Mouse (Mus musculus) WW6 (cell line): ENCODE results near the gene Prkag1.

Experiments used
- DNase-seq: peaks from one replicate; pipeline ENCODE4 v3.0.0-alpha.2; 2013; ENCODE audit warnings: low read depth, low spot score

The Prkag1 gene

DNA sequence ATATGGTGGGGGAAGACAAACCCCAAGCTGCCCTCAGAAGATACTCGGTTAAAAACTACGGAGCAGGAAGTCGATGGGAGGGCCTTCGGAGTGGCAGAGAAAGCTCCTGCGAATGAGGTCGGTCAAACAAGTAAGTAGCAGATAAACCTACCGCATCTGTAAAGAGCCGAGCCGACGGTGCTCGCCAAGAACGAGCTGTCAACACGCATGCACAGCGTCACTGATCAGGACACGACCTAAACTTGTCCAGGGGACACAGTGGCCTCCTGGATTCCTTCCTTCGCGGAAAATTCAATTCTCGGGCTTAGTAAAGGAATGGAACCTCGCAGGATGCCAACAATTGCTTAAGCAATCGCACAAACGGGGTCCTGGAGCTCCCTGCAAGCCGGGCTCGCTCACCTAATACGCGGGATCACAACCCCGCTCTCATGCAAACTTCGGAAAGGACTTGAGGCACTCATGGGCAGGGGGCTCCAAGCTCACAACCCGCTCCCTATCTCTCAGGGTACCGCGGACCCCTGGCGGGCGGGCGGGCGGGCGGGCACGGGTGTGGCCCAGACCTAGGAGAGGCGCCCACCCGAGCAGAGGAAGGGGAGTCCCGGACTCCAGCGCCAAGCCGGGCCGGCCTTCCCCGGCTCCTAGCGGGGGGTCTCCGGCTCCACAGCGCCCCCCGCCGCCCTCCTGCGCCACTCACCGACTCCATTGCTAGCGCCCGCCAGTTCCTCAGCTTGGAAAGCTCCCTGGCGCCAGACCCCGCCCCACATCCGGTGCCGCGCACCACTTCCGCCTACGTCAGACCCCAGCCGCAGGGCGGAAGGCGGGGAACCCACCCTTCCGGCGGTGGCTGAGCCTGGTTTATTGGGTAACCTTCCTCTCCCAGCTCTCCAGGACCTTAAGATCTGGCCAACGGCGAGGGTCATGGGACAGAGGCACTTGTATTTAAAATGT, at the start of gene Prkag1:
Gene Prkag1 (minus strand): TSS at position 786 of the 948 bp plus-strand sequence.
- peak; percentile 92 for DNase-seq

DNA sequence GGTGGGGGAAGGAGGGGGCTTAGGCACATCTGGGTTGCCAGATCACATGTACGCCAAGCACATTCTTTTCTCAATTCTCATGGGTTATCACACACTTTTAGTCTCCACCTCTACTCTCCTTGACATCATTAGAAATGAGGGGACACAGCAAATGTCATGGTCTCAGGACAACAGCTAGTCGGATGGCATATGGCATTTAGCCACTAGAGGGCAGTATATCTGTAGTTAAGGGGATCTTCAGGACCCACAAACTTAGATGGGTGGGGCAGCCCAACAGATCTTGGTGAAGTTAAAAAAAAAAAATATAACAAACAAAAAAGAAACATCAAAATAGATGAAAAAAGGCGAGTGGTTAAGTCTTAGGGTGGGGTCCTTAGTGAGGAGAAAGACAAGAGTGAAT, 46.0 kb upstream of the Prkag1 start:
- no peak for DNase-seq

DNA sequence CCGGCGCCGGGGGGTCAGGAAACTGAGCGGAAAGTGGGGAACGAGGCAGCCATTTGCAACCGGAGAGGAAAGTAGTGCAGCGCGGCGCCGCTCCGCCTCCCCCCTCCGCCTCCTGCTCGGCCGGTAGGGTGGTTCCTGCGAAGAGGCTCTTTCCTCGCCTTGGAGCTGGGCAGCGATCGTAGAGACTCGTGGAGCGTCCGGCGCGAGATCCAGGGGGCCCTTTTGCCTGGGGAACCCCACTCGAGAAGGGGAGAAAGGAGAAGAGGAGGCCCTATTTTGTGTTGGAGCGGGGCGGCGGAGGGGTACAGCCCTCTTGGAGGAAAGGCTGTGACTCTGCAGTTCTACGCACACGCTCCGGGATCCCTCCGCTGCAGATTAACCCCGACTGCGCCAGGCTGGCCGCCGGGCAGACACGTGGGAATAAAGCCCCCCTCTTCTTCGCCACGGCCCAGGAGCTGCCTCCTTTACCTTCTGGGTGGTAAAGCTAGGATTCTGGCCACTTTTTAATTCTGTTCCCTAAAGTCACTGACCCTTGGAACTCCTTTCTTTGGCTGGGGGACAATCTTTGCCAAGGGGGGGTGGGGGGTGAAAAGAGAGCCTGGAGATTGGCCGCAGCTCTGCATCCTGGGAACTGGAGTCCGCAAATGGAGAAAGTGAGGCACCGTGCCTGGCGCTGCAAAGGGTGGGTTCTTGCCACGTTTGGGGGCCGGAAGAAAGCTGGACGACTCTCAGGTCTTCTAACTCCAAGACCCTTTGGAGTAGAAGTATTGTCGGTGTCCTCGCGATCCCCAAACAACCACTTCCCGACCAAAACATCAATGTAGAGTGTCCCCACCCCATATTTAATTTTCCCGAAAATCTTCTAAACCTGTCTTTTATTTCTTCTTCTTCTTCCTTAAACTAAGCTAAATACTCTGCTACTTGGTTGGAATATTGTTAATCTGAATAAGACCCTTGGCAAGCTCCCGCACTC, 40.9 kb upstream of the Prkag1 start:
- peak; percentile 84 for DNase-seq

DNA sequence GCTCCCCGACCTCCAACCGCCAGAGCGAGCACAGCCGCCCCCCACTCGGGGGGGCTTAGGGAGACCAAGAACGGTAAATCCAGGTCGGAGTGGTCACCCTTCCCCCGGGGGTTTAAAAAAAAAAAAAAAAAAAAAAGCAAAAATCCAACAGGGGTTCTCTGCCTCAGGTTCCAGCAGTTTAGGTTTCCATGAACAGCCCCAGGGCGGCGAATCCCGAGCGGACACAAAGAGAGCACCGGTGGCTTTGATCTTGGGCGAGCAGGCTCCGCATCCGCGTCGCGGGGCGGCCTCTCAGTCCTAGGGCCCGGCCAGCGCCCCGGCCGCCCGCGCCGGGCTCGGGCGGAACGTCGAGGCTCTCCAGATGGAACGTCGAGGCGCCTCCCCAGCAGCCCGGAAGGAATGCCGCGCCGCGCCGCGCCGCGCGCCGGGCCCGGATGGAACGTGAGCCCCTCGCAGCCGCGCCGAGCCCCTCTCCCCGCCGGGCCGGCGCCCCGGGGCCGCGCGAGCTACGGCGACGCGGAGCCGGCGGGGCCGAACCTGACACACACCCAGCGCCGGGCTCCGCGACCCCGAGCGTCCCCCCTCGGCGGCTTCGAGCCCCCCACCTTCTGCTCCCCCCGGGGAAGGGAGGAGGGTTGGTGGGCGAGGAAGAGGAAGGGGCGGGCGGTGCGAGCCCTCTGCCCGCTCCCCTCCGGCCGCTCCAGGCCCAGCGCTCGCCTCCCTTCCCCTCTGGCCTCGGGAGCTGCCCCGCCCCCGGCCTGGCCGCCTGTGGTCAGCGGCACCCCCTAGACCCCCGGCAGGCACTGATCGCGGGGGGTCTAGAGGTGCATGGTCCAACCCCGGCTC, 40.0 kb upstream of the Prkag1 start, which contains the start of gene Kmt2d:
Gene Kmt2d (minus strand): TSS at position 135 of the 846 bp plus-strand sequence.
- DNase-seq: no peak

DNA sequence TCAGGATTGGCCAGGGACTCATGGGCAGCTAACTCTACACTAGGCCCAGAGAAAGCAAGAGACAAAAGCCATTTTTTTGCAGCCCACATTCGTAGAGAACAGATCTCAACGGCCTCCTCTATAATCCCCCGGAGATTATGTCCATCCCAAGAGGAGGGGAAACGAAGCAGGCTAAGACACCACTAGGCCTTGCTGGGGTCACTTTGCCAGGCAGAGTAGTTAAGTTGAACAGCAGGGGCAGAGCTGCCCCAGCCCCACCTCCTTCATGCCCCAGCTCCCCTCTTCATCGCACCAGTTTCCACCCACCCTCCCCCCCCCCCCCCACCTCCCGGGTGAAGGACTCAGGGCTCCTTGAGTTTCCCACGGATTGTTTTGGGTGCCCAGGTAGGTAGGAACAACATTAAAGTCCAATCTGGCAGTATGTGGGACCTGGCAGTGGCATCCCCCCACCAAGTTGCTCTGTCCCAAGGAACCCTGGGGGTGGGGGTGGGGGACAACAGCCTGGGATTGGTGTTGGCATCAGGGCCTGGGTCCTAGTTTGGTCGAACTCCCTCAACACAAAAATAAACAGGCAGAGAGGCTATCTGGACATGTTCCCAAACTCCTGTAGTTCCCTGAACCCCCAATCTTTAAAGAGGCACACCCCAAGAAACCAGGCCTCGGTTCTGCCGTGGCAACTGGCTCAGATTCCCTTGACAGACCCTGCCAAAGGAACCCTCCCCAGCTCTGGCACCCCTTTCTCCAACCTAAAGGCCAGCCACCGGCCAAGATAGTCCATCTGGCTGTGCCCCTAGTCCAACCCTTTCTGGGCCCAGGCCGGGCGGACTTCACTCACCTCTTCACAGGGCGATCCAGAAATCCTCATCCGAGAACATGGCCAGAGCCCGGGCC, 39.1 kb upstream of the Prkag1 start:
- DNase-seq: no peak

DNA sequence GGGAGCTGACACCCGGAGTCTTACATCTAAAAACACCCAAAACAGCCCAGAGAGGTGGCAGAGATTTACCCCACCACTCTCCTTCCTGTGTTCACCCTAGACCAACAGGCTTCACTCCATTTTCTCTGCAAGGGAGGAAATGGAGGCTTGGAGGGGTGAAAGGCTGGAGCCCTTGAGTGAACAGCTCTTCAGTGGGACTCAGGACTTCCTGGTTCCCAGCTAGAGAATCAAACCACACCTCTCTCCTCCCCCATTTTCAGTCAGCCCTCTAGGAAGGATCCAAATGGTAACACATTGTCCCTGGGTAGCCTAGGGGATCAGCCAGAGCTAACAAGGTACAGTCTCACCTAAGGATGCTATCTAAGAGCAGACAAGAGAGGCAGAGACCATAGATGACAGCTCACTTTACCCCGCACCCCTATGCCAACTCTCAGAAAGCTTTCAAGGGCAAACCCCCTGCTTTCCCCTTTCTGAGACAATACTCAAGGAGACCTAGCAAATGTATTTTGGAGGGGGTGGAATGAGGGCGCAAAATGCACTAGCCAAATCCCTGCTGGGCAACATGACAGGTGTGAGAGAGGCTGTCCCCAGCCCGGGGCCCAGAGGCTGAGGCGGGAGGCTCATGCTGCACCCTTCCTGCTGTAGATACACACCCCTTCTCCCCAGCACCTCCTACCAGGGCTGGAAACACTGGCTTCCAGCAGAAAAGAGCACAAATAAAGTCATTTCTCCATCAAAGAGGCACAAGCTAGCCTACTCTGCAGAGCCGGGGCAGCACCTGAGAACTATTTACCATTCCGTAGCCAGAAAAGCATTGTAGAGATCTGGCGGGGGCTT, 38.2 kb upstream of the Prkag1 start:
- DNase-seq: no peak

DNA sequence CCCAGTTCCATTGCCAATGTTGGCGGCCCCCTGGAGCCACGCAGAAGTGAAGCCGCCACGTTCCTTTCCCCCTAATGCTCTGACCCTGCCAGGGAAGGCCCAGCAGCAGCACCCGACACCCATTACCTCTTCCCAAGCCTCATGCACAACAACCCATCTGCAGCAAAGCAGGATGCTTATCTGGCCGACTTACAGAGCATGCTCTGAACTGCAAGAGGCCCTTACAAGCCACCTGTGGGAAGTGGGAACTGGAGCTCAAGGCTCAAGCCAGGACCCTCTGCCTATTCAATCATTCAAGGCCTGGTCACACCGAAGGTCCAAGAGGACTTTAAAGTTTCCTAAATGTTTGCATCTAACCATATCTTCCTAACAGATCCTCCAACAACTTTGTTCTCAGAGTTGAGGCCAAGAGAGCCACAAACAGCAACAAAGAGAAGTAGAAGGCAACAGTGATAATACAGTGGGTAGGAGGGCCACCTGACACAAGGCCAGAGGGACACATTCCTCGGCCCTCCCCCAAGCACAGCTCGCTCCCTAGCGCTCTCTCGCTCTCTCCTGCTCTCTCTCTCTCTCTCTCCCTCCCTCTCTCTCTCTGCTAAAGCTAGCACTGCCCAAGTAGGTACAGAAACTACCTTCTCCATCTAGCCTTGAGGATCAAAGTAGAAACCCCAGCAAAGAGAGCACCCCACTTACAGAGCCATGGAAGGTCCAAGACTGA, 37.2 kb upstream of the Prkag1 start:
- no peak for DNase-seq

DNA sequence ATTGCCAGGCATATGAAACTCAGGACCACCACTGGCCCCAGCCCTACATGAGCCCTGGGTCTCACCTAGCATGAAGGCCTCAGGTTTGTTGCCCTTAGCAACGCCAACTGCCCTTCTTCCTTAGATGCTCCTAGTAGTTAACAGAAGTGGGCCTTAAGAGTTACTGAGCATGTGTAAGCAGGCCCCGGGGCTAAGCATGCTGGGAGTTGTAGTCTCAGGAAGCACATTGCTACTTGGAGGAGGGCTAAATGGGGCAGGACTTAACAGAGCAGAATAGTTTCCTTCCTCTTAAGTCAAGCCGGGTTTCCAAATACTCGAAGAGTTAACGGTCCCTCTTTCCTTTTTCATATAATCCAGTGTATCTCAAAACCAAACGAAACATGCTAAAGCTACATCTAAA, 36.0 kb upstream of the Prkag1 start:
- DNase-seq: no peak

DNA sequence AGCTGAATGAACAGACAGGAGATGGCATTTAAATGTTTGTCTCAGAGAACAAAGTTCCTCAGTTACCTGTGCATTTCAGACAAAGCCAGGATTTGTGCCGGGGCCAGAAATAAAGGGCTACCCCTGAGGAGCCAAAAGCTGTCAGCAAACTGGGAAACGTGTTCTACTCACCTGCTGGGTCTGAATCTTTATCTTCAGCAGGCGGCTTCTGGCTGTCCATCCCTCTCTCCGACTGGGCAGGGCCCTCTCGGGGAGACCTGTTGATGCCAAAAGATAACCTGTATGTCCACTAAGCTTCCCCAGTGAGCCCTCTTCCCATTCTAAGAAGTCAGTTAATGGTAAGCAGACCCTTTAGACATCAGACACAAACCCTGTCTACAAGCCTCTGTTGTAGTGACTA, 35.2 kb upstream of the Prkag1 start:
- DNase-seq: no peak

DNA sequence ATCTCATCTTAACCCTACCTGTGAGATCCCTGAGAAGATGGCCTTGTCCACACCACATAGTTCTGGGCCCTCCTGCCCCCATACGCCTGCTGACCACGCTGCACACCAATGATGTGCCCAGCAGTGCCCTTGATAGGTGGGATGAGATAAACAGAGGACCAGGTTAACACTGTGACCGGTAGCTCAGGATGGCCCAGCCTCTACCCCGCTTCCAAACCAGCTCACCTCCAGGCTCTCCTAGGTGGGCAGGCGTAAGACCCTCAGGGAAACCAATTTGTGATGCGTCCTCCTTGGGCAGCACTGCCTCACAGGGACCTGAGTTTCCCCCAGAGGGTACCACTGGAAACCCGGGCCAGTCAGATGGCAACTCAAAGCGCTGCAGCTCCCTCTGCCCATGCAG, 34.5 kb upstream of the Prkag1 start:
- no peak for DNase-seq

DNA sequence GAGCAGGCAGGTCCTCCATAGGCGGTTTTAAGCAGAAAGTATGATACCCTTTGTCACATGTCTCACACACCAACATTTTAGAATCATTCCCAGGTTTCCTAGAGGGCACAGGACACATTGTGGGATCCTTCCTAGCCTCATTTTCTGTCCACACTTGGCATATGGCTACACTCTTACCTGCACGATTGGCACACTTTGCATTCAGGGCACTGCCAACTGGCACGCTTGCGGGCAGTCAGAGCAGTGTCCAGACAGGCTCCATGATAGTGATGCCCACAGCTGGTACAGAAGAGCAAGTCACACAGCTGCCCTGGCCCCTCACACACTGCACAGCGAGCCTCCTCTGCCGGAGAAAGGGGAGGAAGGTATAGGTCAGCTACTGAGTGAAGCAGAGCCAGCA, 33.6 kb upstream of the Prkag1 start:
- no peak for DNase-seq

DNA sequence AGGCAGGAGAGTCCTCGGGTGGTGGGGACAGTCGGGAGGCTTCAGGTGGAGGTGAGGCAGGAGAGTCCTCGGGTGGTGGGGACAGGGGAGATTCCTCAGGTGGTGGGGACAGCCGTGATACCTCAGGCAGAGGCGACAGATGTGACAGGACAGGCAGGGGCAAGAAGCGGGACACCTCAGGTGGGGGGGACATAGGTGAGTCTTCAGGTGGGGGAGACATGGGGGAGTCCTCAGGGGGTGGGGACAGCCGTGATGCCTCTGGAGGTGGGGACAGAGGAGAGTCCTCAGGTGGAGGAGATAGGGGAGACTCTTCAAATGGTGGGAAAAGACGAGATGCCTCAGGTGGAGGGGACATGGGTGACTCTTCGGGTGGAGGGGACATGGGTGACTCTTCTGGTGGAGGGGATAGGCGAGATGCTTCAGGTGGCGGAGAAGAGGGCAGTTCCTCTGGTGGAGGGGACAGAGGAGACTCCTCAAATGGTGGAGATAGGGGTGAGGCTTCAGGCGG, 32.2 kb upstream of the Prkag1 start:
- DNase-seq: no peak

DNA sequence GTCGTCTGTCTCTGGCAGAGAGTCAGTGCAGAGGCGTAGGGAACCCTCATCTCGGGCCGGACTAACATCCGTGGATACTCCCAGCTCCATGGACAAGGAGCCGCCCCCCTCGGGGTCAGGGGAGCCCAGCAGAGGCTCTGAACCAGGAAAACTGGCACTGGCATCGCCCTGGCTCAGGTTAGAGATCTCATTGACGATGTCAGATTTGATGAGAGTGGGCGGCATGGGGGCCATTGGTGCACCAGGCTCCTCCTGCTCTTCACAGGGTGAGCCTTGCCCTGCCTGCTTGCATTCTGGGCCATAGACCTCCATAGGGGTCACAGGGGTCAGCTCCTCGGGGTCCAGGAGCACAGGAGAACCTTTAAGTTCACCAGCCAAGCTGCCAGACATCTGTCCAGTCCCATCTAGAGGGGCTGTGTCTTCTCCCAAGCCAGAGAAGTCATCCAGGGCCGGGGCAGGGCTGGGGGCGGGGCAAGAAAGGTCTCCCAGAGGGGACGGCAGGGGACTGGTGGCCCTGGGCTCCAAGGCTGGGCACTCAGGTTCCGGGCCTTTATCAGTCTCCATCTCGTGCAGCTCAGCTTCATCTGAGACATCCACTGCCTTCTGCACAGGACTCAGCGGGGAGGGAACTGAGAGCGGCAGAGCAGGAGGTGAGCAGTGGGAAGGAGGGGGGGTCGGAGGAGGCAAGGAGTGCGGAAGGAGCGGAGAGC, 30.5 kb upstream of the Prkag1 start:
- no peak for DNase-seq

DNA sequence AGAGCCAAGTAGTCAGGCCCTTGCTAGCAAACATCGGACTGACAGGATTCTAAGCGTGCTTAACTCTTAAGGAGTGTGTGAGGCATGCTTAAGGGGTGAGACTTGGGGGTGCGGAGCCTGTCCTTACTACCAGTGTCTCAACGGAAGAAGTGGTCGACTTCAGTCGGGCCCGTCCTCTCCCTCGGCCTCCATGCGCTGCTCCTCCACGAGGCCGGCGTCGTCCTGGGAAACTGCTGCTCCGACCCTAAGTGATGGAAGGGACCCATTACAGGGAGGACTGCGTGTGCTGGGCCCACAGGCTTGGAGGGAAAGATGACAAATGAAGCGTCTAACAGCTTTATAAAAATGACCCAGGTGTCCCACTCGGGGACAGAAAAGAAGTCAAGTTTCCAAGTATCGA, 29.6 kb upstream of the Prkag1 start:
- DNase-seq: no peak

DNA sequence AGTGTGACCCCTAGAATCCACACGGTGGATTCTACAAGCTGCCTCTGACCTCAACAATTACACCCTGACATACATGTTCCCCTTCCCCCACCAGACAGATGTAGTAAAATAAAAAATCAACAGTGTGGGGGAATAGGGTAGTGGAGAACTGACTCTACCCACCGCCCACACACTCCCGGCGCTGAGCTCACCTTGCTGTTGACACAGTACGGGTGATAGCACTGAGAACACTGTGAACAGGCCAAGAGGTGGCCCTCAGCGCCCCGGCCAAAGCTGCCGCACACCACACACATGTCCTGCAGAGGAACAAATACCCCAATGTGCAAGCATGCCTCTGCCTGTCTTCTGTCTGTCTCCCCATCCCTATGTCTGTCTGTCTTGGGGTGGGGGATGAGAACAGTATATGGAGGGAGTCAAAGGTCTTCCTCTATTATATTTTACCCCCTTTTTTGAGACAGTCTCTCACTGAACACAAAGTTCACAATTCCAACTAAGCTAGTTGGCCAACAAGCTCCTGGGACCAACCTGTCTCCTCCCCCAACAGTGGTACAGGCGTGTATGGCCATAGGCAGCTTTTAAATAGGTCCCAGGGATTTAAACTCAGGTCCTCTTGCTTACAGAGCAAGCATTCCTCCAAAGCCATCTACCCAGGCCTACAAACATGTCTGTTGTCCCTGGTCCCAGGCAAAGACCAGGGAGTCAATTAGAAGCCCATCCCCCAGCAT, 28.2 kb upstream of the Prkag1 start:
- no peak for DNase-seq

DNA sequence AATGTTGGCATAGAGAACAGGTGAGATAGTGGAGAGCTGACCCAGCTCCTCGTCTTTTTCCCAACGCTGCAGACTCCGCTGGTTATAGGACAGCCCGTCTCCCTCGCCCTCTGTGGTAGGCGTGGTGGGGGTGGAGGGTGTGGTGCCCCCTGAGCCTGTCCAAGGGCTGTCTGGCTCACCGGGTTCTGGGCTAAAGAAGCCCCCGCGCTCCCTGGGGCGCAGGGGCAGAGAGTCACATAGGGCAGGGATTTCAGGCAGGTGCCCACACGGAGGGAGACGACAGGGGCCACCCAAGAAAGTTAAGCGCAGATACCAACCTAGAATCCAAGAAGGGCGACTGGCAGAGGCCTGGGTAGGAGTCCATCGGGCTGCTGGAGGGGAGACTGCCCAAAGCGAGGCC, 22.9 kb upstream of the Prkag1 start:
- DNase-seq: no peak
